ENCODE assay signal across 11 mouse cellular contexts in the genomic region with DNA sequence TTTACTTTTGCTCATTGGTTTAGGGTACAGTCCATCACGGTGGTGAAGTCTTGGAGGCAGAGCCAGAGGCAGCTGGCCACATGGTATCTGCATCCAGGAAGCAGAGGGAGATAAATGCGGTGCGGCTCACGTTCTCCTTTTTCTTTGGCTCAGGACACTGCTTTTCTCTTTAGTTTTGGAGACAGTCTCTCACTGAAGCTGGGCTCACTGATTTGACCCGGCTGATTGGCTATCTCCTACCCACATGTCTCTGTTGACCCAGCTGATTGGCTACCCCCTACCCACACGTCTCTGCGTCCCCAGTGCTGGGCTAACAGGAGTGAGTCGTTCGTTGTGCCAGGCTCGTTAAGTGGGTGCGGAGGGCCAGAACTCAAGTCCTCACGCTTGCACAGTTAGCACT.
DNase-seq lines count a peak whose midpoint lies in the region; ATAC-seq lines count a peak whose summit lies in the region.
"Had no signal": no experiment of that assay in that cellular context is flagged by ENCODE, and none has a peak within 500 bp of the region (broad histone marks: within the 10 kb centered on the region; RNA-seq: fewer than 3 reads in every experiment).

No protein-coding gene starts in this region.

- 38% methylated on average over 12 of the region's 12 CpGs for WGBS in lung, embryonic 15.5 days

- ATAC-seq in lung, embryonic 15.5 days (ENCODE audit: borderline replicate concordance, extremely low read depth, low FRiP score, low TSS enrichment), result 0 out of 2 replicates have a peak, but pooled peaks have one; percentile 39
- ATAC-seq: intestine, embryonic 16.5 days had no signal

- peaks cover 11% of the 10 kb centered on the region for H3K4me1 ChIP-seq in lung, embryonic 15.5 days

- no peak overlapping the region for H3K27ac ChIP-seq in lung, embryonic 15.5 days
- H3K27ac ChIP-seq: limb, embryonic 12.5 days had no signal

- no peaks in the 10 kb centered on the region for H3K9me3 ChIP-seq in lung, embryonic 15.5 days
- H3K9me3 ChIP-seq: limb, embryonic 12.5 days had no signal

- no peak overlapping the region for H3K4me2 ChIP-seq in lung, embryonic 15.5 days
- H3K4me2 ChIP-seq: limb, embryonic 12.5 days had no signal

- H3K36me3 ChIP-seq in lung, embryonic 15.5 days, result no peaks in the 10 kb centered on the region
- H3K36me3 ChIP-seq: limb, embryonic 12.5 days had no signal

- H3K27me3 ChIP-seq in lung, embryonic 15.5 days, result no peaks in the 10 kb centered on the region
- H3K27me3 ChIP-seq: CH12.LX; limb, embryonic 12.5 days had no signal

- intact Hi-C loops in gastrocnemius, postnatal 36 days (cut with DNase I), result no loop called here

- DNase-seq in gastrocnemius, adult 18-20 months (ENCODE audit: low spot score), result peak; percentile 28
- no peak for DNase-seq in gastrocnemius, postnatal 36 days
- DNase-seq in MEL-GATA-1-ER (ENCODE audit: extremely low read depth, low read depth) (peak; percentile 36), MN1 (ENCODE audit: low spot score) (no peak)
- DNase-seq in heart, adult 8-10 months (ENCODE audit: low spot score), result peak; percentile 38
- DNase-seq in natural killer cell, adult 2 months (ENCODE audit: low spot score in 2 of 2), result no peak
- no peak for DNase-seq in spleen, adult 12 weeks (ENCODE audit: low spot score)

- H3K9ac ChIP-seq in lung, embryonic 15.5 days, result no peak overlapping the region
- H3K9ac ChIP-seq: limb, embryonic 12.5 days had no signal

- no peak overlapping the region for H3K4me3 ChIP-seq in lung, embryonic 15.5 days
- H3K4me3 ChIP-seq: limb, embryonic 12.5 days had no signal

Comparison
In these comparisons a context has a peak if more than half of its experiments do, and no peak if none do; other contexts are left out.
1. DNase-seq: peak in gastrocnemius, adult 18-20 months (single experiment), MEL-GATA-1-ER (single experiment) and heart, adult 8-10 months (single experiment); none in gastrocnemius, postnatal 36 days (0 of 2), natural killer cell, adult 2 months (0 of 2), MN1 (single experiment) and spleen, adult 12 weeks (single experiment).